Mouse (Mus musculus): ENCODE measurements around the gene Tex10. TPM values are rescaled to one million over a fixed set of nuclear protein-coding genes. Genes with fewer than 3 reads are reported as not detected.

The Tex10 gene
- polyA plus RNA-seq, 1 experiment from 2014 or later: 53.5 TPM

GRCm38 (mm10) chr4:48380940-48381339 is 92.3 kb downstream of the Tex10 start:
- H3K36me3 ChIP-seq: no peaks in the 10 kb centered on the region
- 3% methylated on average over 2 of the region's 2 CpGs for WGBS
- ATAC-seq (ENCODE audit: low FRiP score, low read depth): no peak

More at GRCm38 (mm10) chr4:48380940-48381339, 92.3 kb downstream of the Tex10 start:
- Histone ChIP-seq H3K4me1 (no peaks in the 10 kb centered on the region), H3K4me3 (no peak overlapping the region), H3K4me2 (replicated peaks) (no peak overlapping the region), H3K9me3 (no peaks in the 10 kb centered on the region), H3K27ac (no peak overlapping the region), H3K9ac (no peak overlapping the region), H3K27me3 (replicated peaks) (no peaks in the 10 kb centered on the region)

Other genes starting within 250 kb of the Tex10 start
- gene Erp44, start 193.9 kb downstream of the Tex10 start, polyA plus RNA-seq (2016; fragmentation: Nextera tagmentation; extraction: Ambion mirVana): 70.2 and 71.3 TPM in 2 replicates
- gene Invs, start 193.7 kb downstream of the Tex10 start, polyA plus RNA-seq (2016; fragmentation: Nextera tagmentation; extraction: Ambion mirVana): 8.5 and 10.3 TPM in 2 replicates
- 51.3 and 60.3 TPM in 2 replicates for gene Msantd3, start 66.5 kb upstream of the Tex10 start, polyA plus RNA-seq (2016; fragmentation: Nextera tagmentation; extraction: Ambion mirVana)
- 328 and 330 TPM in 2 replicates for gene Tmeff1, start 111.7 kb upstream of the Tex10 start, polyA plus RNA-seq (2016; fragmentation: Nextera tagmentation; extraction: Ambion mirVana)
- gene Cavin4, start 190.1 kb upstream of the Tex10 start, polyA plus RNA-seq (2016; fragmentation: Nextera tagmentation; extraction: Ambion mirVana): 2.6 and 2.8 TPM in 2 replicates

All from neural tube, embryonic 12.5 days (tissue).